8 mouse cellular contexts compared by ENCODE assay signal in the genomic region with DNA sequence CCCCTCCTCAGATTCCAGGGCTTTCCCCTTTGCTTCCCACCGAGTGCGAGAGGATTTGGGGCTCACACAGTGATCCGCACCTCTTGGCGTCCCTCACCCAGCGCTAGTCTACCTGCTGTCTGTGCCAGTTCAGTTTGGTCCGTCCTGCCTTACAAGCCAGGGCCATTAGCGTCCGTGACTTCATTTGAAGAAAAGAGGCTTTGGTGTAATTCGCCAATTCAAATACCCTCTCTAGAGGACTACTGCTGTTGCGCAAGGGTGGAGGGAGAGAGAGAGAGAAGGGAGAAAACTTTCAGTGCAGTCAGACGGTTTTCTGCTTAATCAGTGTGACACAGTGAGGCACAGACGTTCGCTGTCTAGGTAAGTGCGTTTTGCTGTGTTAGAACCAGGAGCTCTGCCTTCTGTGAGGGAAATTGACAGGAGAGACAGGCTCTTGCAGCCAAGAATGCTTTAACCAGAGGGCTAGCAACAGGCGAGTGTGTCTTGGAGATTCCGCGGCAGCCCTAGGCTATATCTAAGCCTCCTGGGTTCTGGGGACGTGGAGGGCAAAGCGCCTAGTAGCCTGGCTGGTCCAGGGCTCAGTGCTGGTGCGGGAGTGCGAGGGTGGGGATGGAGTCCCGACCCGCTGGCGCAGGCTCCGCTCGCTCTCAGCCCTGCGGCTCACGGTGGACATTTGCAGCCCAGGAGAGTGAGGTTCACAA. TPM values are rescaled to one million over a fixed set of nuclear protein-coding genes. Genes with fewer than 3 reads are reported as not detected.
DNase-seq lines count a peak whose midpoint lies in the region; ATAC-seq and TF ChIP-seq lines count a peak whose summit lies in the region.

No protein-coding gene starts in this region.

- TF ChIP-seq CTCF in gastrocnemius, adult 2 months (IDR thresholded peaks at IDR 0.05), result no peak

- H3K4me3 ChIP-seq in gastrocnemius, adult 2 months, result peak overlapping the region; percentile 35
- H3K4me3 ChIP-seq in limb, embryonic 10.5 days, result peak overlapping the region; percentile 53
- peak overlapping the region; percentile 50 for H3K4me3 ChIP-seq in neural tube, embryonic 13.5 days

- intact Hi-C loops in gastrocnemius, adult 2 months (cut with DNase I), result no loop called here
- intact Hi-C loops in gastrocnemius, postnatal 14 days (cut with DNase I; ENCODE audit: low total_unique reads), result no loop called here

- peak overlapping the region; percentile 74 for H3K9ac ChIP-seq in neural tube, embryonic 13.5 days

- DNase-seq in gastrocnemius, adult 2 months, result no peak
- DNase-seq in gastrocnemius, postnatal 14 days, result no peak
- peak; percentile 29 for DNase-seq in 3T3-L1 (ENCODE audit: low read depth, low spot score)
- DNase-seq in cerebellum, postnatal 14 days, result peak; percentile 77 to 80
- peak; percentile 62 for DNase-seq in limb, embryonic 10.5 days (ENCODE audit: low spot score)
- DNase-seq in T-cell, adult 2 months (ENCODE audit: low spot score), result no peak

- no peaks in the 10 kb centered on the region for H3K9me3 ChIP-seq in limb, embryonic 10.5 days (replicated peaks)
- no peaks in the 10 kb centered on the region for H3K9me3 ChIP-seq in neural tube, embryonic 13.5 days

- peak overlapping the region; percentile 74 for H3K4me2 ChIP-seq in neural tube, embryonic 13.5 days

- H3K4me1 ChIP-seq in limb, embryonic 10.5 days, result peaks cover 16% of the 10 kb centered on the region
- H3K4me1 ChIP-seq in neural tube, embryonic 13.5 days (replicated peaks), result peaks cover 27% of the 10 kb centered on the region

- peaks cover 56% of the 10 kb centered on the region for H3K27me3 ChIP-seq in limb, embryonic 10.5 days (ENCODE audit: low read depth, poor library complexity, severe bottlenecking)
- peaks cover 29% of the 10 kb centered on the region for H3K27me3 ChIP-seq in neural tube, embryonic 13.5 days

- no peak overlapping the region for H3K27ac ChIP-seq in gastrocnemius, adult 2 months
- H3K27ac ChIP-seq in limb, embryonic 10.5 days, result no peak overlapping the region
- peak overlapping the region; percentile 70 for H3K27ac ChIP-seq in neural tube, embryonic 13.5 days (replicated peaks)

- H3K36me3 ChIP-seq in limb, embryonic 10.5 days, result no peaks in the 10 kb centered on the region
- no peaks in the 10 kb centered on the region for H3K36me3 ChIP-seq in neural tube, embryonic 13.5 days

- ATAC-seq in granulocyte monocyte progenitor cell, adult 5-6 weeks (replicated peaks; ENCODE audit: poor library complexity, severe bottlenecking), result peak; percentile 7; the same call in 1 of the 2 replicates
- peak; percentile 90 for ATAC-seq in neural tube, embryonic 13.5 days (ENCODE audit: low read depth)

- under 1% methylated on average over 28 of the region's 28 CpGs for WGBS in limb, embryonic 10.5 days
- under 1% methylated on average over 28 of the region's 28 CpGs for WGBS in neural tube, embryonic 13.5 days

RNA-seq across cellular contexts. Expression of a gene that starts 3.0 kb away (rescaled TPM):
- not detected for total RNA-seq in gastrocnemius, adult 2 months (2021)
- under 1 TPM in 1 of 2 experiments, not detected in 1; 0.16 TPM for total RNA-seq in gastrocnemius, postnatal 14 days (2021)
- not detected in 2 replicates for total RNA-seq in granulocyte monocyte progenitor cell, adult 5-6 weeks (2014; fragmentation: Nextera tagmentation)
- not detected in 2 replicates for total RNA-seq in granulocyte monocyte progenitor cell, adult 5-6 weeks (2017)
- 0.13 TPM in 1 of 2 replicates, not detected in the other for polyA plus RNA-seq in limb, embryonic 10.5 days (2016; fragmentation: Nextera tagmentation; extraction: Ambion mirVana)
- polyA plus RNA-seq in neural tube, embryonic 13.5 days (2015; fragmentation: Nextera tagmentation; extraction: Ambion mirVana), result 17.3 and 18.9 TPM in 2 replicates

Comparison
In these comparisons a context has a peak if more than half of its experiments do, and no peak if none do; other contexts are left out.
1. DNase-seq: peak in 3T3-L1 (single experiment), cerebellum, postnatal 14 days (2 of 2) and limb, embryonic 10.5 days (single experiment); none in gastrocnemius, adult 2 months (single experiment), gastrocnemius, postnatal 14 days (single experiment) and T-cell, adult 2 months (single experiment).
2. Peak in every context shown above with its lines, with median percentiles within 50 percentile points of each other: H3K4me3 ChIP-seq.